Mouse (Mus musculus): ENCODE measurements around the gene Wdr43.

The Wdr43 gene

GRCm38 (mm10) chr17:71664172-71664571, 48.5 kb downstream of the Wdr43 start:
- DNase-seq = no peak

- no peak for DNase-seq
Observed at GRCm38 (mm10) chr17:71665201-71665600, 49.5 kb downstream of the Wdr43 start.

- DNase-seq = no peak
Observed at GRCm38 (mm10) chr17:71669511-71669910, 53.8 kb downstream of the Wdr43 start.

GRCm38 (mm10) chr17:71671840-71672546, 56.3 kb downstream of the Wdr43 start:
- peak in 1 of 2 experiments; percentile 44 for DNase-seq

- no peak for DNase-seq
Observed at GRCm38 (mm10) chr17:71673092-71673491, 57.4 kb downstream of the Wdr43 start, which contains the start of gene Togaram2. Gene Togaram2, plus strand, starts transcription at chr17:71673261.

GRCm38 (mm10) chr17:71673936-71674335, 58.2 kb downstream of the Wdr43 start:
- no peak for DNase-seq

GRCm38 (mm10) chr17:71674886-71675285, 59.2 kb downstream of the Wdr43 start:
- DNase-seq = no peak

GRCm38 (mm10) chr17:71681666-71682065, 66.0 kb downstream of the Wdr43 start:
- no peak for DNase-seq

- DNase-seq = no peak
Observed at GRCm38 (mm10) chr17:71682379-71682778, 66.7 kb downstream of the Wdr43 start.

- DNase-seq = no peak
Observed at GRCm38 (mm10) chr17:71683281-71683680, 67.6 kb downstream of the Wdr43 start.

GRCm38 (mm10) chr17:71684103-71684608, 68.5 kb downstream of the Wdr43 start:
- no peak for DNase-seq

GRCm38 (mm10) chr17:71687436-71687835, 71.7 kb downstream of the Wdr43 start:
- DNase-seq = no peak

- DNase-seq = no peak
Observed at GRCm38 (mm10) chr17:71689903-71690302, 74.2 kb downstream of the Wdr43 start.

GRCm38 (mm10) chr17:71691361-71691875, 75.7 kb downstream of the Wdr43 start:
- no peak for DNase-seq

GRCm38 (mm10) chr17:71693313-71693712, 77.6 kb downstream of the Wdr43 start:
- DNase-seq = no peak

GRCm38 (mm10) chr17:71693780-71694179, 78.1 kb downstream of the Wdr43 start:
- DNase-seq = peak in 1 of 2 experiments; percentile 28

GRCm38 (mm10) chr17:71695151-71695550, 79.5 kb downstream of the Wdr43 start:
- DNase-seq = no peak

- DNase-seq = no peak
Observed at GRCm38 (mm10) chr17:71695716-71696315, 80.1 kb downstream of the Wdr43 start.

GRCm38 (mm10) chr17:71696396-71696795, 80.7 kb downstream of the Wdr43 start:
- DNase-seq = no peak

GRCm38 (mm10) chr17:71697896-71698618, 82.4 kb downstream of the Wdr43 start:
- DNase-seq = no peak

GRCm38 (mm10) chr17:71698619-71698956, 82.9 kb downstream of the Wdr43 start:
- DNase-seq = no peak

GRCm38 (mm10) chr17:71705113-71705512, 89.4 kb downstream of the Wdr43 start:
- no peak for DNase-seq
